Mouse (Mus musculus) CH12.LX (cell line): ENCODE results near the gene Pde1c. TPM values are rescaled to one million over a fixed set of nuclear protein-coding genes. Genes with fewer than 3 reads are reported as not detected.

Experiments used
- DNase-seq: peaks from one replicate; pipeline ENCODE4 v3.0.0-alpha.2; 2013; ENCODE audit errors: extremely low read depth
- H3K27ac ChIP-seq: 2 replicates; pipeline ENCODE4 v1.5.1; 2012; ENCODE audit warnings: low read depth, mild to moderate bottlenecking, control low read depth, moderate library complexity; ENCODE audit not compliant: insufficient read depth
- H3K27me3 ChIP-seq: replicated peaks from 2 replicates; pipeline ENCODE3; 2012; ENCODE audit warnings: inconsistent platforms
- H3K36me3 ChIP-seq, 2 experiments: replicated peaks in 1 of 2; 2 replicates each; pipeline versions ENCODE3 to v1.6.1; 2012; ENCODE audit warnings: inconsistent platforms in 1 of 2, low read length in 1 of 2, mild to moderate bottlenecking in 1 of 2, mixed read lengths in 1 of 2, moderate library complexity in 1 of 2; ENCODE audit not compliant: control insufficient read depth in 1 of 2, insufficient read depth in 1 of 2
- H3K4me1 ChIP-seq, 2 experiments: 2 replicates each; pipeline ENCODE4 v1.6.1; 2012; ENCODE audit warnings: inconsistent platforms in 1 of 2, moderate library complexity in 1 of 2; ENCODE audit not compliant: insufficient read depth in 2 of 2, control insufficient read depth in 1 of 2
- H3K4me2 ChIP-seq: 2 replicates; pipeline ENCODE4 v1.6.1; 2012; ENCODE audit warnings: low read depth, mild to moderate bottlenecking, control low read depth; ENCODE audit not compliant: poor library complexity, insufficient read depth, severe bottlenecking
- H3K4me3 ChIP-seq, 3 experiments: fragments of 150-350 bp in 1 of 3; sonication (generic) in 1 of 3; replicated peaks in 1 of 3; 2 replicates each; pipeline versions ENCODE3 to v1.5.1; 2011 to 2012; ENCODE audit warnings: low read depth in 2 of 3, low read length in 2 of 3, mild to moderate bottlenecking in 2 of 3, moderate library complexity in 2 of 3, control low read depth in 1 of 3, improper control_type of control experiment in 1 of 3, inconsistent platforms in 1 of 3, mixed read lengths in 1 of 3; ENCODE audit not compliant: poor library complexity in 1 of 3
- H3K79me2 ChIP-seq: replicated peaks from 2 replicates; pipeline ENCODE4 v1.6.1; 2012; ENCODE audit warnings: mild to moderate bottlenecking, moderate library complexity; ENCODE audit not compliant: control insufficient read depth, poor library complexity, insufficient read depth, severe bottlenecking; ENCODE audit errors: extremely low read depth
- H3K9ac ChIP-seq: 2 replicates; pipeline ENCODE4 v1.6.1; 2012; ENCODE audit warnings: low read depth, mild to moderate bottlenecking, control low read depth, moderate library complexity; ENCODE audit not compliant: insufficient read depth
- H3K9me3 ChIP-seq: replicated peaks from 2 replicates; pipeline ENCODE3; 2012; ENCODE audit warnings: low read length, inconsistent platforms, mixed read lengths
- CHD1 ChIP-seq: IDR thresholded peaks from 2 replicates; pipeline ENCODE4 v1.6.1; 2012; ENCODE audit warnings: low read depth, low read length, improper control_type of control experiment, inconsistent platforms
- ELF1 ChIP-seq: IDR thresholded peaks from 2 replicates; pipeline ENCODE4 v1.6.1; 2014; ENCODE audit warnings: low read depth, mild to moderate bottlenecking, inconsistent platforms, low read length, improper control_type of control experiment
- GABPA ChIP-seq: IDR thresholded peaks from 2 replicates; pipeline ENCODE4 v1.6.1; 2012; ENCODE audit warnings: low read depth, low read length, improper control_type of control experiment, inconsistent platforms; ENCODE audit not compliant: insufficient replicate concordance
- IRF4 ChIP-seq: IDR thresholded peaks from 2 replicates; pipeline ENCODE4 v1.6.1; 2014; ENCODE audit warnings: low read depth, mild to moderate bottlenecking, inconsistent platforms, low read length, improper control_type of control experiment
- JUND ChIP-seq: conservative IDR thresholded peaks from 2 replicates; pipeline ENCODE4 v1.6.1; 2011; ENCODE audit warnings: low read depth, low read length, improper control_type of control experiment
- KAT2A ChIP-seq: IDR thresholded peaks from 2 replicates; pipeline ENCODE4 v1.6.1; 2012; ENCODE audit warnings: low read length, improper control_type of control experiment, inconsistent platforms; ENCODE audit not compliant: insufficient replicate concordance
- MAFK ChIP-seq: IDR thresholded peaks from 2 replicates; pipeline ENCODE4 v1.6.1; 2011; ENCODE audit warnings: low read length, improper control_type of control experiment; ENCODE audit not compliant: insufficient replicate concordance
- NELFE ChIP-seq: IDR thresholded peaks from 2 replicates; pipeline ENCODE4 v1.6.1; 2011; ENCODE audit warnings: low read depth, low read length, improper control_type of control experiment
- POLR2AphosphoS2 ChIP-seq: IDR thresholded peaks from 2 replicates; pipeline ENCODE4 v1.6.1; 2011; ENCODE audit warnings: low read depth, low read length, improper control_type of control experiment
- RAD21 ChIP-seq: IDR thresholded peaks from 2 replicates; pipeline ENCODE4 v1.6.1; 2011; ENCODE audit warnings: low read depth, mild to moderate bottlenecking, low read length, improper control_type of control experiment, moderate library complexity
- RCOR1 ChIP-seq: conservative IDR thresholded peaks from 2 replicates; pipeline ENCODE4 v1.6.1; 2012; ENCODE audit warnings: low read depth, mild to moderate bottlenecking, inconsistent platforms, low read length, improper control_type of control experiment
- SMC3 ChIP-seq: IDR thresholded peaks from 2 replicates; pipeline ENCODE4 v1.6.1; 2011; ENCODE audit warnings: low read depth, low read length, improper control_type of control experiment
- UBTF ChIP-seq: IDR thresholded peaks from 2 replicates; pipeline ENCODE4 v1.6.1; 2012; ENCODE audit warnings: low read depth, mild to moderate bottlenecking, inconsistent platforms, low read length, improper control_type of control experiment, moderate library complexity
- USF1 ChIP-seq: IDR thresholded peaks from 2 replicates; pipeline ENCODE4 v1.6.1; 2014; ENCODE audit warnings: low read depth, mild to moderate bottlenecking, inconsistent platforms, low read length, improper control_type of control experiment
- ZC3H11A ChIP-seq: IDR thresholded peaks from 2 replicates; pipeline ENCODE4 v1.6.1; 2012; ENCODE audit warnings: low read depth, mild to moderate bottlenecking, inconsistent platforms, low read length, improper control_type of control experiment
- ZKSCAN1 ChIP-seq: IDR thresholded peaks from 2 replicates; pipeline ENCODE4 v1.6.1; 2012; ENCODE audit warnings: low read depth, inconsistent platforms, low read length, improper control_type of control experiment, borderline replicate concordance
- ZMIZ1 ChIP-seq: IDR thresholded peaks from 2 replicates; pipeline ENCODE4 v1.6.1; 2012; ENCODE audit warnings: low read depth, mild to moderate bottlenecking, inconsistent platforms, low read length, improper control_type of control experiment
- ZNF384 ChIP-seq: IDR thresholded peaks from 2 replicates; pipeline ENCODE4 v1.6.1; 2012; ENCODE audit warnings: low read depth, low read length, improper control_type of control experiment, inconsistent platforms
- dilution Hi-C: fragments of 300-500 bp; cut with MboI; formaldehyde crosslinking; loops from 2 replicates; pipeline ENCODE4 v1.14.3; 2020; ENCODE audit warnings: low sequenced_read_pairs; ENCODE audit not compliant: extremely low pct_unique_long_range_greater_than_20kb, extremely low pct_ligation_motif_present
- in situ Hi-C: fragments of 300-500 bp; cut with MboI; formaldehyde crosslinking; loops from 3 replicates; pipeline ENCODE4 v1.14.3; 2019; ENCODE audit warnings: low sequenced_read_pairs, low pct_ligation_motif_present, low pct_unique_long_range_greater_than_20kb, mixed read lengths
- polyA plus RNA-seq: library from polyadenylated mRNA; unstranded; fragments of >175 nt; gene quantifications from 2 replicates; pipeline ENCODE4 v1.2.1, GENCODE M21; 2012; ENCODE audit warnings: low read depth; ENCODE audit not compliant: insufficient read length
- total RNA-seq, 2 experiments: library from RNA; depleted of rRNA; stranded (reverse); fragments of 300-350 nt in 1 of 2; fragments of >200 nt in 1 of 2; gene quantifications; 2 replicates each; pipeline ENCODE4 v1.2.3; 2012 to 2014

The Pde1c gene
- total and polyA plus RNA-seq, 3 experiments, result 2.3 to 3.8 (median 2.4) TPM

GRCm38 (mm10) chr6:56257555-56258297 is 311.2 kb downstream of the Pde1c start:
- TF ChIP-seq MAFK (no peak), USF1 (no peak), SMC3 (no peak), GABPA (no peak), RCOR1 (no peak), KAT2A (no peak), RAD21 (no peak), UBTF (no peak), POLR2AphosphoS2 (no peak), ZNF384 (no peak), JUND (no peak)
- no peak for DNase-seq
- no peaks in the 10 kb centered on the region for H3K9me3 ChIP-seq
- H3K27me3 ChIP-seq, result no peaks in the 10 kb centered on the region
- H3K4me3 ChIP-seq, result no peak overlapping the region
- in situ Hi-C loops, result no loop called here
- H3K79me2 ChIP-seq, result no peaks in the 10 kb centered on the region
- dilution Hi-C loops, result no loop called here
- no peak overlapping the region for H3K9ac ChIP-seq
- no peaks in the 10 kb centered on the region for H3K36me3 ChIP-seq
- no peak overlapping the region for H3K4me2 ChIP-seq
- H3K27ac ChIP-seq, result no peak overlapping the region
- no peaks in the 10 kb centered on the region for H3K4me1 ChIP-seq

- Histone ChIP-seq H3K27ac (no peak overlapping the region), H3K36me3 (no peaks in the 10 kb centered on the region), H3K4me2 (no peak overlapping the region), H3K79me2 (no peaks in the 10 kb centered on the region), H3K4me1 (no peaks in the 10 kb centered on the region), H3K4me3 (no peak overlapping the region), H3K9ac (no peak overlapping the region), H3K27me3 (no peaks in the 10 kb centered on the region), H3K9me3 (peaks cover 2% of the 10 kb centered on the region)
- no peak for DNase-seq
- dilution Hi-C loops (no loop called here), in situ Hi-C loops (no loop called here)
- TF ChIP-seq UBTF, result no peak
- no peak for TF ChIP-seq KAT2A
- TF ChIP-seq ZMIZ1, result no peak
- no peak for TF ChIP-seq NELFE
- no peak for TF ChIP-seq GABPA
- TF ChIP-seq MAFK, result no peak
- no peak for TF ChIP-seq CHD1
- no peak for TF ChIP-seq SMC3
- no peak for TF ChIP-seq ELF1
- TF ChIP-seq ZC3H11A, result no peak
- no peak for TF ChIP-seq USF1
- no peak for TF ChIP-seq IRF4
- no peak for TF ChIP-seq ZKSCAN1
- no peak for TF ChIP-seq ZNF384
Observed at GRCm38 (mm10) chr6:56250091-56250490, 318.8 kb downstream of the Pde1c start.
